Mouse (Mus musculus): ENCODE measurements at regions not wholly inside any gene's neighbourhood (a gene's known extent, or its start where the extent isn't known, plus 50 kb on each side); places are given as distances from the start of the nearest gene placed in this dataset.

GRCm38 (mm10) chrX:99415701-99416100 is 55.4 kb downstream of the Pja1 start:
- no peak for DNase-seq

GRCm38 (mm10) chrX:99410942-99411341 is 60.1 kb downstream of the Pja1 start:
- DNase-seq: no peak

- no peak for DNase-seq
Observed at GRCm38 (mm10) chrX:99409858-99410257, 61.2 kb downstream of the Pja1 start.

- DNase-seq: no peak
Observed at GRCm38 (mm10) chrX:99409331-99409730, 61.7 kb downstream of the Pja1 start.

GRCm38 (mm10) chrX:99408804-99409203 is 62.3 kb downstream of the Pja1 start:
- no peak for DNase-seq

GRCm38 (mm10) chrX:99405843-99406242 is 65.2 kb downstream of the Pja1 start:
- DNase-seq: no peak

GRCm38 (mm10) chrX:99403521-99404149 is 67.4 kb downstream of the Pja1 start:
- no peak for DNase-seq

- peak; percentile 28 to 34 for DNase-seq
Observed at GRCm38 (mm10) chrX:99402841-99403520, 68.1 kb downstream of the Pja1 start.

GRCm38 (mm10) chrX:99397344-99397743 is 73.7 kb downstream of the Pja1 start:
- DNase-seq: no peak

GRCm38 (mm10) chrX:99396180-99396579 is 74.9 kb downstream of the Pja1 start:
- no peak for DNase-seq

GRCm38 (mm10) chrX:99395067-99395466 is 76.0 kb downstream of the Pja1 start:
- DNase-seq: no peak

GRCm38 (mm10) chrX:99391628-99392027 is 79.4 kb downstream of the Pja1 start:
- DNase-seq: no peak

GRCm38 (mm10) chrX:99390462-99390838 is 80.6 kb downstream of the Pja1 start:
- DNase-seq: no peak

- no peak for DNase-seq
Observed at GRCm38 (mm10) chrX:99389778-99390461, 81.2 kb downstream of the Pja1 start.

GRCm38 (mm10) chrX:99370711-99371110 is 100.4 kb downstream of the Pja1 start:
- no peak for DNase-seq

- DNase-seq: peak; percentile 68 to 72
Observed at GRCm38 (mm10) chrX:99369258-99369900, 101.7 kb downstream of the Pja1 start.

- DNase-seq: no peak
Observed at GRCm38 (mm10) chrX:99364072-99364471, 107.0 kb downstream of the Pja1 start.

- peak; percentile 44 to 47 for DNase-seq
Observed at GRCm38 (mm10) chrX:99360095-99360890, 110.8 kb downstream of the Pja1 start.

- no peak for DNase-seq
Observed at GRCm38 (mm10) chrX:99358784-99359183, 112.3 kb downstream of the Pja1 start.

- peak; percentile 39 to 42 for DNase-seq
Observed at GRCm38 (mm10) chrX:99358051-99358617, 112.9 kb downstream of the Pja1 start.

GRCm38 (mm10) chrX:99355128-99355527 is 115.9 kb downstream of the Pja1 start:
- DNase-seq: no peak

GRCm38 (mm10) chrX:99350233-99350632 is 120.8 kb downstream of the Pja1 start:
- no peak for DNase-seq

Data from cerebellum, postnatal 36 days (tissue).